Mouse (Mus musculus) C2C12 (cell line): Measurements from ENCODE around the gene Rufy3.

Experiments
- CTCF ChIP-seq: IDR thresholded peaks from one replicate; pipeline ENCODE4 v1.5.1; 2011; ENCODE audit not compliant: control insufficient read depth, insufficient read depth, insufficient read length
- MAX ChIP-seq: IDR thresholded peaks from one replicate; pipeline ENCODE4 v1.6.1; 2011; ENCODE audit warnings: mild to moderate bottlenecking, control low read depth
- MYOD1 ChIP-seq: IDR thresholded peaks from one replicate; pipeline ENCODE4 v1.6.1; 2011; ENCODE audit warnings: low read depth; ENCODE audit not compliant: control insufficient read depth, insufficient read length

GRCm38 (mm10) chr5:88634076-88634475 lies 69.2 kb downstream of the Rufy3 start:
- TF ChIP-seq CTCF (no peak), MAX (no peak), MYOD1 (no peak)
